Mouse (Mus musculus) midbrain, embryonic 10.5 days (tissue): ENCODE results near the gene Vgll4. TPM values are rescaled to one million over a fixed set of nuclear protein-coding genes. Genes with fewer than 3 reads are reported as not detected.

ENCODE experiments used
- DNase-seq: peaks from one replicate; pipeline ENCODE4 v3.0.0-alpha.2; 2017; ENCODE audit warnings: low spot score
- H3K27ac ChIP-seq: fragments of 300-500 bp; sonication (generic); replicated peaks from 2 replicates; pipeline ENCODE4 v1.5.1; 2016; ENCODE audit warnings: mild to moderate bottlenecking
- H3K27me3 ChIP-seq: fragments of 300-500 bp; sonication (generic); 2 replicates; pipeline ENCODE4 v1.6.1; 2016; ENCODE audit warnings: low read depth, mild to moderate bottlenecking; ENCODE audit not compliant: poor library complexity, severe bottlenecking
- H3K36me3 ChIP-seq: fragments of 300-500 bp; sonication (generic); 2 replicates; pipeline ENCODE4 v1.6.1; 2016; ENCODE audit warnings: mild to moderate bottlenecking, moderate library complexity
- H3K4me1 ChIP-seq: fragments of 300-500 bp; sonication (generic); 2 replicates; pipeline ENCODE4 v1.6.1; 2016
- H3K4me3 ChIP-seq: fragments of 300-500 bp; sonication (generic); 2 replicates; pipeline ENCODE4 v1.5.1; 2016; ENCODE audit warnings: mild to moderate bottlenecking, moderate library complexity
- H3K9me3 ChIP-seq: fragments of 300-500 bp; sonication (generic); replicated peaks from 2 replicates; pipeline ENCODE4 v1.6.1; 2016; ENCODE audit warnings: mild to moderate bottlenecking
- WGBS: fragments of 180-500 bp; shearing (Covaris S2); methylation state at CpG from one replicate; pipeline ENCODE4 v1.1.7; 2016; 5-methylcytosine and 5-hydroxymethylcytosine counted together
- polyA plus RNA-seq: library from polyadenylated mRNA; unstranded; fragments of >200 nt; fragmentation: Nextera tagmentation; extraction: Ambion mirVana; gene quantifications from 2 replicates; pipeline ENCODE4 v1.2.1, GENCODE M21; 2016

The Vgll4 gene
- polyA plus RNA-seq, 1 experiment from 2014 or later = 70.9 TPM

DNA sequence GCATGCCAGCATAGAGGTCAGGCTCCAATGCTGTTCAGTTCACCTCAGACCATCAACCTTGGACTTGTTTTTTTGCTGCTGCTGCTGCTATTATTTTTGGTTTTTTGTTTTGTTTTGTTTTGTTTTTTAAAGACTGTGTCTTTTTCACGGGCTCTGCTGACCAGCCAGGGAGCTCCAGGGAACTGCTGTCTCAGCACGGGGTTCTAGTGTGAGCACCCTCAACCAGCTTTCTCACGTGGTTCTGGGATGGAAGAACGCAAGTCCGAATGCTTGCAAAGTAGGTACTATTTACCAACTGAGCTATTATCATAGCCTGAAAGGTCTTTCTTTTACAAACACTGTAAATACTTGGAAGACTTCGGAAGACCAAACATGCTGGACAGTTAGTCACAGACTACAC, 93.2 kb downstream of the Vgll4 start:
- Histone ChIP-seq H3K4me1 (peaks cover 94% of the 10 kb centered on the region), H3K27ac (peak overlapping the region; percentile 96), H3K4me3 (no peak overlapping the region), H3K27me3 (no peaks in the 10 kb centered on the region), H3K36me3 (peaks cover 6% of the 10 kb centered on the region), H3K9me3 (no peaks in the 10 kb centered on the region)
- DNase-seq = no peak
- 78% methylated on average over 6 of the region's 6 CpGs for WGBS

DNA sequence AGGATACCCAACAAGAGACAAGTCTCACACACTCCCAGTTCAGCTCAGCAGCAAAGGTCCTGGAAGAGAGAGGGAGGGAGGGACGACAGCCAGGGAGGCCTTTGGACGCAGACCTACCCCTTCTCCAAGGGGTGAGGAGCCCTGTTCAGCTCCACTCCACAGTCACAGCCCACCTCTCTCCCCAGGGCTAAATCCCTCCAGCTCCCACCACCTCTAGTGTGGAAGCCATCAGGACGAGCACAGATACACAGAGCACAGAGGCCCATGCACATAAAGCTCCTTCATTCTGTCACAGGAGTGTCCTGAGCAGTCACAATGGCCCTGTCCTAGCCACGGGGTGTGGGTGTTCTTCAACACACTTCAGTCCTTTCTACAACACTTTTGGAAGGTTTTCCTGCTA, 93.8 kb downstream of the Vgll4 start:
- Histone ChIP-seq H3K4me3 (no peak overlapping the region), H3K27me3 (no peaks in the 10 kb centered on the region), H3K27ac (peak overlapping the region; percentile 96), H3K4me1 (peaks cover 91% of the 10 kb centered on the region), H3K9me3 (no peaks in the 10 kb centered on the region), H3K36me3 (peaks cover 11% of the 10 kb centered on the region)
- DNase-seq = no peak
- WGBS = 30% methylated on average over 4 of the region's 4 CpGs

DNA sequence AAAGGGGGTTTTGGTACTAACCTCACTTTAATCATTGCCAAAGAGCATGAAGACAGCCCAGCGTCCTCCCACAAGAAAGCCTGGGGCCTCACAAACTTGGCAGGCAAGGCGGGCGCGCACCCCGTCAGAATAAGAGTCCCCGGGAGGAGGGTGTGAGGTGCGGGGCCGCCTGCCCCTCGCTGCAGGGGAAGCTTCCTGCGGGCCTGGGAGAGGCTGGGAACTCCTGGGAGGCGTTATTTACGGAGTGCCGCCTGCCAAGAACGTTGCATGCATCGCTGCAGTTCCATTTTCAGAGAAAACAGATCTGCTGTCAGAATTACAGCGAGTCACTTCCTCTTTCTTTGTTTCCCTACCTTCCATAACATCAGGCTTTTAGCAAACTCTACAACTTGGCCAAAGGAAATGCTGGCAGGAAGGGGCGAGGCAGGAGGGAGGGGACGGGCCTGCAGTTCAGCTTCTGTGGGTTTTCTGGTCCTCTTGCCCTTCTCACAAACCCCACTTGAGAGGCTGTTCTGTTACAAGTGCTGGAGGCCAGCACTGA, 94.7 kb downstream of the Vgll4 start:
- H3K9me3 ChIP-seq = no peaks in the 10 kb centered on the region
- H3K27me3 ChIP-seq = no peaks in the 10 kb centered on the region
- peak overlapping the region; percentile 96 for H3K27ac ChIP-seq
- H3K4me1 ChIP-seq = peaks cover 91% of the 10 kb centered on the region
- peak; percentile 92 for DNase-seq
- H3K36me3 ChIP-seq = peaks cover 19% of the 10 kb centered on the region
- 0% methylated on average over 18 of the region's 18 CpGs for WGBS
- H3K4me3 ChIP-seq = peak overlapping the region; percentile 63

DNA sequence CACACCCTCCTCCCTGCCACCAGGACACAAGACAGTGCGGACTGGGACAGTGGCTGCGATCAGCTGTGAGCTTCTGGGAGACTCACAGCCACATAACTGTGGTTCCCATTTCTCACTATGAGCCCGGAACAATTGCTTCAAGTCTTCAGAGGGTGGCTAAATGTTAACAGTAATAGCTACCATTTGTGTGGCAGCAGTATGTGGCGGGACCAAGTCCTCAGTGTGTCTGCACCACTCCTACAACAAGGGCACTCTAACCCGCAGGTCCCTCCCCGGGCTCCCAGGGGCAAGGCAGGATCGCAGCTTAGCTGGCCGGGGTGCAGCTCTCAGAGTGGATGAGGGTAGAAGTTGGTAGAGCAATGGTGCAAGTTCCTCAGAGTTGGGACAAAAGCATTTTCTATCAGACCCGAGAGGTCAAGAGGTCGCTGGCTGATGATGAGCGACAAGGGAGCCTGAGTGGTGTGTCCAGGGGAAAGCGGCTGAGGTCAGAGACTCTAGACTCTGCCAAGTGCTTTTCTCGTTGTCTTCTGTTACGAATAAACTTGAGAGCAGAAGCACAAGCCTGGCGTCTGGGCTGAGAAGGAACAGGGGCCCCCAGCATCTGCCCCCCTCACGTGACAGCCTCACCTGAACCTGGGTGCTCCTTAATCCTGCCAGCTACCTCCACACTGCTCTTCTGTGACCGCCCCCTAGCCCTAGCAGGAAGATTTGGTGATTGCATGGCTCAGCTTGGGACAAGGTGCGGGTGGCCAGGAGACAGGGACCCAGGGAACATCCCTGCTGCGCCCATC, 95.5 kb downstream of the Vgll4 start:
- WGBS = 15% methylated on average over 19 of the region's 19 CpGs
- H3K4me3 ChIP-seq = peak overlapping the region; percentile 63
- H3K9me3 ChIP-seq = no peaks in the 10 kb centered on the region
- H3K27me3 ChIP-seq = no peaks in the 10 kb centered on the region
- DNase-seq = peak; percentile 49
- H3K27ac ChIP-seq = peak overlapping the region; percentile 96
- peaks cover 91% of the 10 kb centered on the region for H3K4me1 ChIP-seq
- peaks cover 21% of the 10 kb centered on the region for H3K36me3 ChIP-seq

DNA sequence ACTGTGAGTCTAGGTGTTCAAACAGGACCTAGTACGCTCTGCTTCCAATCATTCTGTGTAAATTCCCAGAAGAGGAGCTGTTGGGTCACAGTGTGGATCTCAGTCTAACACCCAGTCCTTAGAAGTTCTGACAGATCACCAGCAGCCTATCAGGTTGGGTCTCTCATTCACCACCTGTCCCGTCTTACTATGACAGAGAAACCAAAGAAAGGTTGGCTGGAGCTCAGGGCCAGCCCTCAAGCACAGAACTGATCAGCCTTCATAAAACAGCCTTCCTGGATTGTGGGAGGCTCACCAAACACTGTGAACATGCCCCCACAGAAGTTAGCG, 96.0 kb downstream of the Vgll4 start:
- H3K27me3 ChIP-seq = no peaks in the 10 kb centered on the region
- no peak for DNase-seq
- peak overlapping the region; percentile 96 for H3K27ac ChIP-seq
- H3K36me3 ChIP-seq = peaks cover 24% of the 10 kb centered on the region
- peaks cover 91% of the 10 kb centered on the region for H3K4me1 ChIP-seq
- H3K9me3 ChIP-seq = no peaks in the 10 kb centered on the region
- 75% methylated on average over 3 of the region's 3 CpGs for whole genome bisulfite sequencing
- peak overlapping the region; percentile 63 for H3K4me3 ChIP-seq

DNA sequence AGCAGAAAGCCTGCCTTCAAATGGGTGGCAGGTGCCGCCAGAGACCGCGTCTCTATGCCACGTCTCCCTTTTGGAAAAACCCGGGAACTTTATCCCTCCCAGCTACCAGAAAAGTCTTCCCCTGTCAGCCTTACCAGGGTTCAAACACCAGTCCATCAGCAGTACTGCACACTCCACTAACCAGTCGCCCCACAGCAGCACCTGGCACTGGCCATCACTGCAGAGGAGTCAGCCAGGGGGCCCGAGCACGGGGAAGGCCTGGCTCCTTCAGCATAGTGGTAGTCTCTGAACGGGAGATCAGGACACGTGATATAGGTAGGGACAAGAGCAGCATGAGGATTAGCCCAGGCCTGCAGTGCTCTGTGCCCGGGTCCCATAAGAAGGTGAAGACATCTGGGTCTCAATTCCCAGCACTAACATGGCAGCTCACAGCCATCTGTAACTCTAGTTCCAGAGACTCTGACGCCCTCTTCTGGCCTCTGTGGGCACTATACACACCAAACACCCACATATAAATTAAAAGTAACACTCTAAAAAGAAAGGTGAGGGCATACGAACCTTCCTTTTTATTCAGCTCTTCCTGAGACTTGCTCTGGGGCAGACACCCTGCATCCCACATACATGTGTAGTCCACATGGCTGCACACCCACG, 98.7 kb downstream of the Vgll4 start:
- H3K4me3 ChIP-seq = no peak overlapping the region
- peaks cover 26% of the 10 kb centered on the region for H3K36me3 ChIP-seq
- 92% methylated on average over 14 of the region's 14 CpGs for WGBS
- H3K4me1 ChIP-seq = peaks cover 70% of the 10 kb centered on the region
- H3K9me3 ChIP-seq = no peaks in the 10 kb centered on the region
- no peak overlapping the region; the same call in 1 of the 2 replicates for H3K27ac ChIP-seq
- no peak for DNase-seq
- no peaks in the 10 kb centered on the region for H3K27me3 ChIP-seq

DNA sequence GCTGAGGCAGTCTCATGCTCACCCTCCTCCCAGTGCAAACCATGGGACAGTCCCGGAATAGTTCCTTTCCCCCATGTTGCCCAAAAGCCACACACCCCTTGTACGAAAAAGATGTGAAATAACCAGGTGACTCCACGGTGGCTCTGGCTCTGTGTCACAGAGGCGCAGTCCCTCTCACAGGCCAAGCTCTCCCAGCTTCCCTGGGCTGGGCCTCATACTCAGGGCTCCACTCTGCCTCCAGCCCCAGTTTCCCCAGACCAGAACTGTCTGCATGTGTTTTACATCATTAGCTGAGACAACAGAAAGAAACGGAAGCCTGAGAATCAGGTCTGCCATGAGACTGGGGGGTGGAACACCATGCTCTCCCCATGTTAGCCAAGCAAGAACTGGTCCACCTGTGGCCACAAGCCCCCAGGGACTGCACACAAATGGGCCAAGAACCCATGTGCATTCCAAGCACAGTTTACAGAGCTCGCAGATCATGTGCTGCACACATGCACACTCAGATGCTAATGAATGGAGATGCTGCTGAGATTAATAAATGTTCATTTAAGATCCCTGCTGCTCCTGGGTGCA, 100.2 kb downstream of the Vgll4 start:
- 83% methylated on average over 6 of the region's 6 CpGs for WGBS
- H3K27me3 ChIP-seq = no peaks in the 10 kb centered on the region
- H3K4me3 ChIP-seq = no peak overlapping the region
- peaks cover 55% of the 10 kb centered on the region for H3K4me1 ChIP-seq
- H3K36me3 ChIP-seq = peaks cover 29% of the 10 kb centered on the region
- no peaks in the 10 kb centered on the region for H3K9me3 ChIP-seq
- 0 out of 2 replicates have a peak overlapping the region, but pooled peaks have one; percentile 34 for H3K27ac ChIP-seq
- no peak for DNase-seq

DNA sequence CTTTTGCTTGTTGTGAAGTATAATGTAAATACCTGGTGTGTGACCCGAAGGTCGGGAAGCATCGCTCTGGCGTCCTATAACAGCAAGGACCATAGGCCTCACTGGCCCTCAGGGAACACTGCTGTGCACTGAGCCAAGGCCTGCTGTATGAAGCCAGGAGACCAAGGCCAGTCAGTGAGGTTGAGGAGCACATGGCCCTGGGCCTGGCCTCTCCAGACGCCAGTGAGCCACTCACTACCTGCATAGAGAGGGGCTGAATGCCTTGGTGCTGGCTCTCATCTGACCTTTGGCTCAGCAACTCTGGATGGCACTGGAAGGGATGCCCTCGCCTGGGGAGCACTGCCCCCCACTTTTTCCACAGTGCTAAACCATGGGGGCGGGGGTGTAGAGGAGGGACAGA, 101.1 kb downstream of the Vgll4 start:
- Histone ChIP-seq H3K27ac (peak overlapping the region; percentile 34; the same call in 1 of the 2 replicates), H3K4me3 (no peak overlapping the region), H3K27me3 (no peaks in the 10 kb centered on the region), H3K9me3 (no peaks in the 10 kb centered on the region), H3K36me3 (peaks cover 38% of the 10 kb centered on the region), H3K4me1 (peaks cover 46% of the 10 kb centered on the region)
- DNase-seq = no peak
- 84% methylated on average over 7 of the region's 7 CpGs for WGBS

DNA sequence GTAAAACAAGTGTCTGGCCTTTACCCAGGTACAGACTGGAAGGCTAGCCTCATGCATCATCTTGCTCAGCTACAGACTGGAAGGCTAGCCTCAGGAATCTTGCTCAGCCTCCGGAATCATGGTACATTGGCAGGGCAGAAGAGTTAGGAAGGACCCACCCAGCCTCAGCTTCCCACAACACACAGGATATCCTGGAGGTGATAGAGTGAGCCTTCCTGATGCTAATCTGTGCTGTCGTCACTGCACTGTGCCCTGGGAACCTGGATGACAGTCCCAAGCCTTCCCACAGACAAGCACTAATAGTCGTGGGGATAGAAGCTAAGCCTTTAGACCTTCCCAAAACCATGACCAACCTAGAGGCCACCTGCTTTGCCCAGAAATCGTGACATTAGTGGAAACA, 103.2 kb downstream of the Vgll4 start:
- Histone ChIP-seq H3K36me3 (peaks cover 56% of the 10 kb centered on the region), H3K4me1 (peaks cover 30% of the 10 kb centered on the region)
- WGBS = 90% methylated on average over 4 of the region's 4 CpGs

DNA sequence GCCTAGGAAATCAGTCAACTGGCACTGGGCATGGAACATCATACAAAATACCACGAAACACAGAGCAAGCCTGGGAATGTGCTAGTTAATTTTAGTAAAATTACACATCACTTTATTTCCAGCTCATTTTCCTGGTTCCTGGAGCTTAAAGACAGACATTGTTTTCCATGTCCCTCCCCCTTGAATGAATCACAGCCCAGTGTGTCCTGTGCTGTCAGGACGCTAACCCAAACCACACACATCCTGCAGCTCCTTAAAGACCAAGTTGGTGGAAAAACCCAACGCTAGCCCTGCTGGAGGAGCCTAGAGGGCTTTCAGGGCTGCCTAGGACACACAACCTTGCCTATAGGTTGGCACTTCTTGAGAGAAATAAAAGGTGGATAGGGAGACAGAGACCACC, 103.7 kb downstream of the Vgll4 start:
- Histone ChIP-seq H3K27me3 (no peaks in the 10 kb centered on the region), H3K9me3 (no peaks in the 10 kb centered on the region), H3K4me1 (peaks cover 28% of the 10 kb centered on the region), H3K4me3 (no peak overlapping the region), H3K27ac (no peak overlapping the region), H3K36me3 (peaks cover 56% of the 10 kb centered on the region)
- DNase-seq = no peak
- 88% methylated on average over 3 of the region's 3 CpGs for WGBS

More for the DNA sequence above, 103.2 kb downstream of the Vgll4 start:
- no peak for DNase-seq
- H3K27me3 ChIP-seq = no peaks in the 10 kb centered on the region
- no peak overlapping the region for H3K4me3 ChIP-seq
- H3K27ac ChIP-seq = no peak overlapping the region
- no peaks in the 10 kb centered on the region for H3K9me3 ChIP-seq

DNA sequence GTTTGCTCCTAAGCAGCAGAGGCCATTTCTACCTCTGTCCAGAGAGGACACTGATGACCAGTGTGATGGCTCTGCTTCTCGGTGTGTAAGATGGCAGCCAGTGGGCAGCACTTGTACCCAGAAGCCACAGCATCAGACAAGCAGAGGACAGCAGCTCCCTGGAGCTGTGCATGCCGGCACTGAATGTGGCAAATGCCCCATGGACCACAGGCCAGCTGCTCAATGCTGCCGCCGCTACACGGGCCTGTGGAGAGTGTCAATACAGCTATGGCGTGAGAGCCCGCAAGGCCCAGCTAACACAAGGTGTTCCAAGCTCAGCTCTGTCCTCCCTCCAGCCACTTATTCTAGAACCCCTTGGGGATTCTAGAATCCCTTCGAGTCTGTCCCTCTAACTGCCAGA, 105.4 kb downstream of the Vgll4 start:
- H3K9me3 ChIP-seq = no peaks in the 10 kb centered on the region
- H3K27me3 ChIP-seq = no peaks in the 10 kb centered on the region
- 92% methylated on average over 8 of the region's 8 CpGs for WGBS
- H3K4me3 ChIP-seq = no peak overlapping the region
- peaks cover 12% of the 10 kb centered on the region for H3K4me1 ChIP-seq
- H3K27ac ChIP-seq = no peak overlapping the region
- no peak for DNase-seq
- H3K36me3 ChIP-seq = peaks cover 60% of the 10 kb centered on the region

DNA sequence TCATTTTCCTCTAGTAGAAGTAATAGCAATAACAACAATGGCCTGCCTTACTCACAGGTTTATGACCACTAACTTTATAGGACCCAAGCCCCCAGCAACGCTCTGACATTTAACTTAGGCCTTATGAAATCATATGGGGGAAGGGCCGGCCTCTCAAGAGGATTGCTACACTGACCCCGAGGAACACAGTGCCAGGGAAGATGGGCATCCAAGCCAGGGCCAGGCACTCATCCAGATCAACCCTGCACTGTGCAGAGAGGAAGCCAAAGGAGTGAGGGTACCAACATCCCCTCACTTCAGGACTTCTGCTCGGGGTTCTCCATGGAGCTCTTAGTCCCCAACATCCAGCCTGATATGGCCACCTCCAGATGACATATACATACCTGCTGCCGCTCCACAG, 106.3 kb downstream of the Vgll4 start:
- DNase-seq = no peak
- peaks cover 60% of the 10 kb centered on the region for H3K36me3 ChIP-seq
- no peaks in the 10 kb centered on the region for H3K27me3 ChIP-seq
- 92% methylated on average over 5 of the region's 5 CpGs for WGBS
- H3K27ac ChIP-seq = no peak overlapping the region
- no peak overlapping the region for H3K4me3 ChIP-seq
- H3K9me3 ChIP-seq = no peaks in the 10 kb centered on the region
- H3K4me1 ChIP-seq = peaks cover 3% of the 10 kb centered on the region; the same call in 1 of the 2 replicates

DNA sequence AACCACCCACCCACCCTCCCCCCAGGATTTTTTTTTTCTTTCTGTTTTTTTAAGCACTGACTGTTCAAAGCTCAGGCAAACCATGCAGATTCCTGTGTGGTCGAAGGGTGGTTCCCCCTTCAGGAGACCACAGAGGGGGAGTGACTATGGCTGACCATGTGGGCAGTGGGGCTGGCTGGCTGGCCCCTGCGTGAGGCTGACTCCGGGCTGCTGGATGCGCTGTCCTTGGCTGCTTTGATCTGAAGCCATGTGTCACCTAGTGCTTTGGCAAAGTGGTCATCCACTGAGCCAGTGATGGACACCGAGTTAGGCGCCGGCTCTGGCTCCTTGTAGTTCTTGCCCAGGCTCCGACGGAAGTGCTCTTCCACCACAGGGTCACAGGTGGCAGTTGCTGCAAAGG, 107.7 kb downstream of the Vgll4 start:
- WGBS = 87% methylated on average over 9 of the region's 9 CpGs
- Histone ChIP-seq H3K36me3 (peaks cover 62% of the 10 kb centered on the region), H3K27ac (no peak overlapping the region), H3K4me1 (peaks cover 17% of the 10 kb centered on the region), H3K4me3 (no peak overlapping the region), H3K27me3 (no peaks in the 10 kb centered on the region), H3K9me3 (no peaks in the 10 kb centered on the region)
- DNase-seq = no peak
